ENCODE assay signal across 14 mouse cellular contexts in genomic region chr1:155853009-155853408, GRCm38 (mm10).
"Had no signal": no experiment of that assay in that cellular context is flagged by ENCODE, and none has a peak within 500 bp of the region (broad histone marks: within the 10 kb centered on the region; RNA-seq: fewer than 3 reads in every experiment).

No protein-coding gene starts in this region.

- H3K4me3 ChIP-seq: layer of hippocampus, adult 2 months; limb, embryonic 12.5 days; lung, embryonic 15.5 days; midbrain, embryonic 13.5 days; myocyte; neural tube, embryonic 15.5 days had no signal

- H3K4me2 ChIP-seq: limb, embryonic 12.5 days; lung, embryonic 15.5 days; midbrain, embryonic 13.5 days; neural tube, embryonic 15.5 days had no signal

- ATAC-seq: midbrain, embryonic 13.5 days had no signal

- H3K9ac ChIP-seq: limb, embryonic 12.5 days; lung, embryonic 15.5 days; midbrain, embryonic 13.5 days; neural tube, embryonic 15.5 days had no signal

- H3K9me3 ChIP-seq: limb, embryonic 12.5 days; lung, embryonic 15.5 days; midbrain, embryonic 13.5 days; neural tube, embryonic 15.5 days had no signal

- H3K27ac ChIP-seq: layer of hippocampus, adult 2 months; limb, embryonic 12.5 days; lung, embryonic 15.5 days; macrophage; midbrain, embryonic 13.5 days; neural tube, embryonic 15.5 days had no signal

- H3K4me1 ChIP-seq: limb, embryonic 12.5 days; lung, embryonic 15.5 days; midbrain, embryonic 13.5 days; neural tube, embryonic 15.5 days had no signal

- DNase-seq: kidney, adult 18-20 months; kidney, postnatal 10 days; kidney, postnatal 4 days; lung, postnatal 14 days; right cerebral cortex, adult 18-20 months; right cerebral cortex, postnatal 25 days; thymus, postnatal 36 days had no signal

- H3K27me3 ChIP-seq: limb, embryonic 12.5 days; lung, embryonic 15.5 days; midbrain, embryonic 13.5 days; neural tube, embryonic 15.5 days had no signal
